ENCODE assay signal across 18 mouse cellular contexts in the genomic region with DNA sequence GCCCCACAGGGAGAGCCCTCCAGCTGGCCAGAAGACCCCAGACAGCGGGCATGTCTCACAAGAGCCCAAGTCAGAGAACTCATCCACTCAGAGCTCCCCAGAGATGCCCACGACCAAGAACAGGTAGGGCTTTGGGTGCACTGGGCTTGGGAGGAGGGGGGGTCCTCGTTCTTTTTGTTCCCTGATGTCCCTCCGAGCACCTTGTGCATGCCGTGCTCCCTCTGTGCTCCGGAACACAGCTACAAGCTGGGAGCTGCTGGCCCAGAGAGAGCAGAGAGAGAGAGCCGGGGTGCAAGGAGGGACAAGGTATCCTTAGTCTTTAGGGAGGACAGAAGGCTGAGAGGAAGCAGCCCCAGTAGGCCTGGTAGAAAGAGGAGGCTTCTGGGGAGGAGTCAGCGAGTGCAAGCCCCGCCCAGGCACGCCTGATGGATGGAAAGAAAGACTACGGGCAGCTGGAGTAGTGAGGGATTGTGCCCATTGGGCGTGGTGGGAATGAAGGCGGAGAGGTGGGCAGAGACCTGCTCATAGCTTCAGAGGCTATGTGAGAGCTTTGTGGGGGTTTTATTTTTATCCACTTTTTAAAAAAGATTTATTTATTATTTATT.
DNase-seq lines count a peak whose midpoint lies in the region; ATAC-seq and TF ChIP-seq lines count a peak whose summit lies in the region.
"Had no signal": no experiment of that assay in that cellular context is flagged by ENCODE, and none has a peak within 500 bp of the region (broad histone marks: within the 10 kb centered on the region; RNA-seq: fewer than 3 reads in every experiment).

No protein-coding gene starts in this region.

- H3K4me1 ChIP-seq in heart, embryonic 10.5 days, result peaks cover 50% of the 10 kb centered on the region
- H3K4me1 ChIP-seq in CH12.LX (ENCODE audit: control insufficient read depth in 1 of 2, insufficient read depth in 2 of 2) (peaks cover 9 to 53% of the 10 kb centered on the region in 2 experiments), MEL (ENCODE audit: control insufficient read depth in 1 of 2, insufficient read depth in 2 of 2, low read length in 2 of 2) (no peaks in the 10 kb centered on the region)
- H3K4me1 ChIP-seq in stomach, postnatal 0 days (replicated peaks; ENCODE audit: control insufficient read depth, insufficient read depth), result no peaks in the 10 kb centered on the region

- no peaks in the 10 kb centered on the region for H3K36me3 ChIP-seq in heart, embryonic 10.5 days
- H3K36me3 ChIP-seq in CH12.LX (replicated peaks in 1 of 2; ENCODE audit: control insufficient read depth in 1 of 2, insufficient read depth in 1 of 2, low read length in 1 of 2), result peaks cover 0 to 24% of the 10 kb centered on the region in 2 experiments
- no peaks in the 10 kb centered on the region for H3K36me3 ChIP-seq in MEL (ENCODE audit: control insufficient read depth in 1 of 2, insufficient read depth in 2 of 2, low read length in 2 of 2)
- H3K36me3 ChIP-seq in stomach, postnatal 0 days (ENCODE audit: control insufficient read depth, insufficient read depth, low read length), result no peaks in the 10 kb centered on the region
- H3K36me3 ChIP-seq: embryonic facial prominence, embryonic 15.5 days; forebrain, embryonic 10.5 days; G1E; heart, embryonic 13.5 days had no signal

- in situ Hi-C loops in CH12.LX (cut with MboI; ENCODE audit: low pct_ligation_motif_present, low pct_unique_long_range_greater_than_20kb, low sequenced_read_pairs), result no loop called here

- no peak overlapping the region for H3K4me3 ChIP-seq in heart, embryonic 10.5 days
- H3K4me3 ChIP-seq in CH12.LX (replicated peaks in 1 of 3; ENCODE audit: low read depth in 2 of 3, low read length in 2 of 3, poor library complexity in 1 of 3), result no peak overlapping the region
- no peak overlapping the region for H3K4me3 ChIP-seq in MEL (ENCODE audit: control insufficient read depth in 1 of 2, insufficient read depth in 1 of 2, low read depth in 2 of 2, low read length in 2 of 2)
- no peak overlapping the region for H3K4me3 ChIP-seq in stomach, postnatal 0 days (ENCODE audit: low read depth, low read length)
- H3K4me3 ChIP-seq: embryonic facial prominence, embryonic 15.5 days; erythroblast, embryonic 14.5 days; forebrain, embryonic 10.5 days; heart, embryonic 13.5 days had no signal

- TF ChIP-seq CTCF in CH12.LX (conservative IDR thresholded peaks at IDR 0.05 in 1 of 2, IDR thresholded peaks at IDR 0.05 in 1 of 2; ENCODE audit: low read depth in 2 of 2, low read length in 2 of 2), result no peak
- TF ChIP-seq CTCF in MEL (IDR thresholded peaks at IDR 0.05 in 2 of 3, conservative IDR thresholded peaks at IDR 0.05 in 1 of 3; ENCODE audit: control insufficient read depth in 1 of 3, insufficient read depth in 1 of 3, low read depth in 2 of 3, low read length in 3 of 3, poor library complexity in 1 of 3, severe bottlenecking in 1 of 3), result no peak
- TF ChIP-seq CTCF in stomach, postnatal 0 days (IDR thresholded peaks at IDR 0.05; ENCODE audit: low read depth), result no peak

- no peak for TF ChIP-seq EP300 in CH12.LX (IDR thresholded peaks at IDR 0.05; ENCODE audit: low read length)
- no peak for TF ChIP-seq EP300 in MEL (IDR thresholded peaks at IDR 0.05; ENCODE audit: low read depth in 1 of 2, low read length in 2 of 2)
- no peak for TF ChIP-seq EP300 in stomach, postnatal 0 days (optimal IDR thresholded peaks at IDR 0.05)

- no peak for TF ChIP-seq RAD21 in CH12.LX (IDR thresholded peaks at IDR 0.05; ENCODE audit: low read depth, low read length)
- no peak for TF ChIP-seq RAD21 in MEL (IDR thresholded peaks at IDR 0.05; ENCODE audit: low read depth, low read length)

- TF ChIP-seq POLR2A in CH12.LX (IDR thresholded peaks at IDR 0.05; ENCODE audit: low read depth, low read length) (no peak), MEL (IDR thresholded peaks at IDR 0.05; ENCODE audit: control insufficient read depth in 1 of 2, insufficient read depth in 1 of 2, low read depth in 1 of 2, low read length in 2 of 2, poor library complexity in 1 of 2) (no peak)

- peaks cover 95% of the 10 kb centered on the region for H3K27me3 ChIP-seq in heart, embryonic 10.5 days (ENCODE audit: insufficient read depth, poor library complexity, severe bottlenecking)
- H3K27me3 ChIP-seq in CH12.LX (replicated peaks), result no peaks in the 10 kb centered on the region
- H3K27me3 ChIP-seq in MEL (ENCODE audit: control insufficient read depth in 1 of 2, insufficient read depth in 2 of 2, low read length in 2 of 2), result no peaks in the 10 kb centered on the region
- H3K27me3 ChIP-seq in stomach, postnatal 0 days (ENCODE audit: control insufficient read depth, insufficient read depth, low read length), result peaks cover 5% of the 10 kb centered on the region; the same call in 1 of the 2 replicates
- H3K27me3 ChIP-seq: Patski had no signal

- H3K79me2 ChIP-seq in CH12.LX (replicated peaks; ENCODE audit: control insufficient read depth, extremely low read depth, insufficient read depth, poor library complexity, severe bottlenecking) (no peaks in the 10 kb centered on the region), MEL (ENCODE audit: control insufficient read depth, insufficient read depth, low read length, poor library complexity) (no peaks in the 10 kb centered on the region)

- 74% methylated on average over 13 of the region's 13 CpGs for WGBS in heart, embryonic 10.5 days
- 71% methylated on average over 13 of the region's 13 CpGs for WGBS in stomach, postnatal 0 days

- peak; percentile 92 for DNase-seq in heart, adult 11 months
- DNase-seq in heart, embryonic 10.5 days (ENCODE audit: low spot score), result no peak
- DNase-seq in CH12.LX (ENCODE audit: extremely low read depth) (peak; percentile 26), MEL (ENCODE audit: low read depth, low spot score) (peak; percentile 37)
- peak; percentile 29 for DNase-seq in stomach, postnatal 0 days (ENCODE audit: low spot score)
- no peak for DNase-seq in kidney, adult 18-20 months
- DNase-seq: adrenal gland, adult 8-10 months; cerebellum, adult 11 months; embryo, embryonic 11 days had no signal

- no peak overlapping the region for H3K4me2 ChIP-seq in CH12.LX (ENCODE audit: insufficient read depth, low read depth, poor library complexity, severe bottlenecking)
- no peak overlapping the region for H3K4me2 ChIP-seq in stomach, postnatal 0 days (replicated peaks; ENCODE audit: low read depth)
- H3K4me2 ChIP-seq: embryonic facial prominence, embryonic 15.5 days; hindbrain, embryonic 14.5 days had no signal

- no peaks in the 10 kb centered on the region for H3K9me3 ChIP-seq in heart, embryonic 10.5 days
- H3K9me3 ChIP-seq in CH12.LX (replicated peaks; ENCODE audit: low read length), result no peaks in the 10 kb centered on the region
- no peaks in the 10 kb centered on the region for H3K9me3 ChIP-seq in MEL (replicated peaks; ENCODE audit: insufficient read depth, low read length)
- no peaks in the 10 kb centered on the region for H3K9me3 ChIP-seq in stomach, postnatal 0 days (ENCODE audit: control insufficient read depth, low read length)
- H3K9me3 ChIP-seq: embryonic facial prominence, embryonic 15.5 days; forebrain, embryonic 10.5 days; G1E; heart, embryonic 13.5 days had no signal

- ATAC-seq in stomach, postnatal 0 days (ENCODE audit: low FRiP score, low TSS enrichment), result no peak
- ATAC-seq: forebrain, embryonic 14.5 days; intestine, embryonic 16.5 days; Patski had no signal

- no peak overlapping the region for H3K27ac ChIP-seq in heart, embryonic 10.5 days
- H3K27ac ChIP-seq in CH12.LX (ENCODE audit: insufficient read depth, low read depth) (no peak overlapping the region), MEL (ENCODE audit: control insufficient read depth, low read depth, low read length) (no peak overlapping the region)
- H3K27ac ChIP-seq in stomach, postnatal 0 days (replicated peaks), result no peak overlapping the region
- H3K27ac ChIP-seq: embryonic facial prominence, embryonic 15.5 days; heart, embryonic 13.5 days; hindbrain, embryonic 14.5 days had no signal

- H3K9ac ChIP-seq in CH12.LX (ENCODE audit: insufficient read depth, low read depth), result no peak overlapping the region
- H3K9ac ChIP-seq in MEL (ENCODE audit: control insufficient read depth, low read depth, low read length, poor library complexity, severe bottlenecking), result no peak overlapping the region
- no peak overlapping the region for H3K9ac ChIP-seq in stomach, postnatal 0 days (ENCODE audit: low read length)
- H3K9ac ChIP-seq: embryonic facial prominence, embryonic 15.5 days; heart, embryonic 13.5 days; hindbrain, embryonic 14.5 days had no signal

- dilution Hi-C loops in CH12.LX (cut with MboI; ENCODE audit: extremely low pct_ligation_motif_present, extremely low pct_unique_long_range_greater_than_20kb, low sequenced_read_pairs), result no loop called here

TF ChIP-seq in CH12.LX, 34 proteins besides CTCF, POLR2A, EP300 and RAD21 (continues in another document):
- no peak for TF ChIP-seq HCFC1 (IDR thresholded peaks at IDR 0.05; ENCODE audit: low read depth, low read length)
- no peak for TF ChIP-seq CHD2 (IDR thresholded peaks at IDR 0.05; ENCODE audit: low read length)
- TF ChIP-seq RCOR1 (conservative IDR thresholded peaks at IDR 0.05; ENCODE audit: low read depth, low read length), result no peak
- no peak for TF ChIP-seq ELF1 (IDR thresholded peaks at IDR 0.05; ENCODE audit: low read depth, low read length)
- TF ChIP-seq SIN3A (IDR thresholded peaks at IDR 0.05; ENCODE audit: low read length), result no peak
- TF ChIP-seq NRF1 (IDR thresholded peaks at IDR 0.05; ENCODE audit: low read depth, low read length), result no peak
- TF ChIP-seq USF1 (IDR thresholded peaks at IDR 0.05; ENCODE audit: low read depth, low read length), result no peak
- TF ChIP-seq TBP (conservative IDR thresholded peaks at IDR 0.05; ENCODE audit: low read depth, low read length), result no peak
- no peak for TF ChIP-seq E2F4 (IDR thresholded peaks at IDR 0.05; ENCODE audit: insufficient replicate concordance, low read depth, low read length)
- no peak for TF ChIP-seq MXI1 (IDR thresholded peaks at IDR 0.05; ENCODE audit: low read depth, low read length)

TF ChIP-seq in MEL, 35 proteins besides CTCF, POLR2A, EP300 and RAD21:
- TF ChIP-seq CHD1 (IDR thresholded peaks at IDR 0.05; ENCODE audit: low read depth, low read length) (no peak), MEF2A (IDR thresholded peaks at IDR 0.05; ENCODE audit: extremely low read depth, insufficient replicate concordance, low read depth, low read length, poor library complexity, severe bottlenecking) (no peak), ELF1 (IDR thresholded peaks at IDR 0.05; ENCODE audit: low read depth, low read length) (no peak), ETS1 (IDR thresholded peaks at IDR 0.05; ENCODE audit: low read depth, low read length) (no peak), BHLHE40 (IDR thresholded peaks at IDR 0.05; ENCODE audit: borderline replicate concordance, low read depth, low read length) (no peak), ZNF384 (IDR thresholded peaks at IDR 0.05; ENCODE audit: low read depth, low read length) (no peak), RCOR1 (IDR thresholded peaks at IDR 0.05; ENCODE audit: low read depth, low read length) (no peak), GATA1 (IDR thresholded peaks at IDR 0.05; ENCODE audit: low read depth, low read length) (no peak), SMC3 (IDR thresholded peaks at IDR 0.05; ENCODE audit: low read depth, low read length) (no peak), ZMIZ1 (IDR thresholded peaks at IDR 0.05; ENCODE audit: low read depth, low read length) (no peak), ZKSCAN1 (IDR thresholded peaks at IDR 0.05; ENCODE audit: low read depth, low read length) (no peak)
TF ChIP-seq in MEL: peak in this region for 0.

Comparison
In these comparisons a context has a peak if more than half of its experiments do, and no peak if none do; other contexts are left out.
1. DNase-seq: peak in heart, adult 11 months (single experiment), CH12.LX (single experiment), MEL (single experiment) and stomach, postnatal 0 days (single experiment); none in heart, embryonic 10.5 days (single experiment) and kidney, adult 18-20 months (single experiment).